Mouse (Mus musculus): ENCODE measurements around the gene Abhd12b.

DNA sequence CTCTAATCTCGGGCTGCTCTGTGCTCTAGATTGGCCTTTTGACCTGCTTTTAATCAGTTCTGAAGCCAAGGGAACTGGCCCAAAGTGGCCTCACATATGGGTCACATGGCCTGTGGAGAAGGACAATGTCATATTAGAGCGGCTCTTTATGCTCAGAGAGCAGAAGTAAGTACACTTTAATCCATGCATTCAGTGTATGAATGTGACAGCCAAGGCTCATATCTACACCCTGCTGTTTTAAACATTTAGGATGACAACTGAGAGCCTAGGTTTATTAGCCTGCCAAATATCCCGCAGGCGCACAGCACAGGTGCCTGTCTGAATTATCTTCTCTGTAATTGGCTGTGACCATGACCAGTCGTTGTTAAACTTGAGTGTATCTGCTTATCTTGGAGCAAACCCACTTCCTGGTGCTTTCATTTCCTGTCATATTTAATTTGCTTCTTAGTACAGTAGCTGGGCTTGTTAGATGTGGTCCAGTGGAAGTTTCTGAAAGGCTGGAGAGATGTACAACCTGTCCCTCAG is 78.1 kb downstream of the Abhd12b start:
- no peak for TF ChIP-seq CTCF (conservative IDR thresholded peaks at IDR 0.05; ENCODE audit: low read length)
- no peak for TF ChIP-seq NANOG (IDR thresholded peaks at IDR 0.05; ENCODE audit: borderline replicate concordance, low read length)
